Mouse (Mus musculus) midbrain, postnatal 0 days (tissue): ENCODE data around the gene 1600002K03Rik. TPM values are rescaled to one million over a fixed set of nuclear protein-coding genes. Genes with fewer than 3 reads are reported as not detected.

ENCODE experiments used
- ATAC-seq: fragments of 200-750 bp; cut with Nextera tagmentation; 2 replicates; pipeline ENCODE4 v1.8.0; 2017; ENCODE audit warnings: moderate number of reproducible peaks, mild to moderate bottlenecking, moderate TSS enrichment, moderate library complexity; ENCODE audit not compliant: low FRiP score
- DNase-seq: peaks from one replicate; pipeline ENCODE4 v3.0.0-alpha.2; 2015; ENCODE audit warnings: low spot score
- H3K27ac ChIP-seq: fragments of 300-500 bp; sonication (generic); 2 replicates; pipeline ENCODE4 v1.5.1; 2014; ENCODE audit warnings: low read depth, mild to moderate bottlenecking, low read length, mixed read lengths
- H3K27me3 ChIP-seq: fragments of 300-500 bp; sonication (generic); 2 replicates; pipeline ENCODE4 v1.6.1; 2014; ENCODE audit warnings: low read length, control low read depth, mixed read lengths; ENCODE audit not compliant: insufficient read depth
- H3K36me3 ChIP-seq: fragments of 300-500 bp; sonication (generic); 2 replicates; pipeline ENCODE4 v1.6.1; 2014; ENCODE audit warnings: low read length, control low read depth, mixed read lengths; ENCODE audit not compliant: insufficient read depth
- H3K4me1 ChIP-seq: fragments of 300-500 bp; sonication (generic); 2 replicates; pipeline ENCODE4 v1.6.1; 2014; ENCODE audit warnings: mild to moderate bottlenecking, control low read depth, antibody characterized with exemption, low read length, mixed read lengths; ENCODE audit not compliant: insufficient read depth
- H3K4me2 ChIP-seq: fragments of 300-500 bp; sonication (generic); 2 replicates; pipeline ENCODE4 v1.6.1; 2014; ENCODE audit warnings: low read depth, mild to moderate bottlenecking, low read length, mixed read lengths; ENCODE audit not compliant: poor library complexity, severe bottlenecking
- H3K4me3 ChIP-seq: fragments of 300-500 bp; sonication (generic); 2 replicates; pipeline ENCODE4 v1.5.1; 2014; ENCODE audit warnings: low read depth, mild to moderate bottlenecking, low read length, moderate library complexity
- H3K9ac ChIP-seq: fragments of 300-500 bp; sonication (generic); replicated peaks from 2 replicates; pipeline ENCODE4 v1.6.1; 2014; ENCODE audit warnings: mild to moderate bottlenecking, low read length, moderate library complexity, mixed read lengths; ENCODE audit not compliant: poor library complexity, severe bottlenecking
- H3K9me3 ChIP-seq: fragments of 300-500 bp; sonication (generic); 2 replicates; pipeline ENCODE4 v1.6.1; 2016; ENCODE audit warnings: low read length, control low read depth
- CTCF ChIP-seq: IDR thresholded peaks from 2 replicates; pipeline ENCODE4 v1.5.1; 2016; ENCODE audit warnings: antibody characterized with exemption, mild to moderate bottlenecking
- WGBS: fragments of 180-500 bp; shearing (Covaris S2); extraction: QIAGEN DNeasy Blood & Tissue Kit; methylation state at CpG from one replicate; pipeline ENCODE4 v1.1.7; 2014; 5-methylcytosine and 5-hydroxymethylcytosine counted together
- polyA plus RNA-seq: library from polyadenylated mRNA; unstranded; fragments of >200 nt; fragmentation: Nextera tagmentation; extraction: Ambion mirVana; gene quantifications from 2 replicates; pipeline ENCODE4 v1.2.1, GENCODE M21; 2015
- total RNA-seq: library from RNA; depleted of rRNA; stranded (reverse); fragments of >200 nt; gene quantifications from 2 replicates; pipeline ENCODE4 v1.2.3, GENCODE M21; 2014

1600002K03Rik gene
- total and polyA plus RNA-seq, 2 experiments from 2014 or later, result 2.8 to 4.1 TPM

DNA sequence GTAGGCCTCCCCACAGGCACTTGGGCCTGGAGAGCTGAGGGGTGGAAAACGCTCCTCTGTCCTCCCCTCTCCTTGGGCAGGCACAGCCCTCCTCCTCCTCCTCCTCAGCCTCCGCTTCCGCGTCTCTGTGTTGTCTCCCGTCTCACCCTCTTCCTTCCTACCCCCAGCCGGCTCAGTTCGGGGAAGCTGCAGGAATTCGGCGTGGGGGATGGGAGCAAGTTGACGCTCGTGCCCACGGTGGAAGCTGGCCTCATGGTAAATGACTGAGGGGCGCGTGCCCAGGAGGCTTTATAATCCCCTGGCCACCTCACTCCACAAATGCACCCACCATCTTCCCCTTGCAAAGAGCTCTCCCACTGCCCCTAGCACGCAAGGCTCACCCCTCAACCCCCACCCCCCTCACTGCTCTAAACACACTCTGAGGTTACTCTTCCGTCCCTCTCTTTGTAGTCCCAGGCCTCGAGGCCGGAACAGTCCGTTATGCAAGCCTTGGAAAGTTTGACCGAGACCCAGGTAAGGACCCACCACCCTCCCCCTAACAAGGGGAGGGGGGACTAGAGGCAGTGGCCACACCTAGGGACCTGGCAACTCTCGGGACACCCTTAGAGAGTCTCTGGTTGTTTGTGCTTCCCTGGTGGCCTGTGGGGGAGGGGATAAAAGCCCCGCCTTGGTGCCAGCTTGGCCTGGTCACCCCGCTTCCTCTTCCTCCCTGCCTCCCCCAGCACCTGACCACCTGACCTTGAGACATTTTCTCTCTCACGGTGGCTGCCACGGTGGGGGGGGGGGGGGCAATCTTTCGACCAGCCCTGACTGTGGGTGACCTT lies 21.3 kb upstream of the 1600002K03Rik start:
- H3K4me2 ChIP-seq, result peak overlapping the region; percentile 90
- no peak for ATAC-seq
- no peaks in the 10 kb centered on the region for H3K27me3 ChIP-seq
- peaks cover 39% of the 10 kb centered on the region for H3K36me3 ChIP-seq
- peak overlapping the region; percentile 98 for H3K27ac ChIP-seq
- peak overlapping the region; percentile 99 for H3K9ac ChIP-seq
- no peak for DNase-seq
- TF ChIP-seq CTCF, result no peak
- H3K9me3 ChIP-seq, result no peaks in the 10 kb centered on the region
- under 1% methylated on average over 23 of the region's 26 CpGs for WGBS
- peaks cover 15% of the 10 kb centered on the region for H3K4me1 ChIP-seq
- peak overlapping the region; percentile 91 for H3K4me3 ChIP-seq

DNA sequence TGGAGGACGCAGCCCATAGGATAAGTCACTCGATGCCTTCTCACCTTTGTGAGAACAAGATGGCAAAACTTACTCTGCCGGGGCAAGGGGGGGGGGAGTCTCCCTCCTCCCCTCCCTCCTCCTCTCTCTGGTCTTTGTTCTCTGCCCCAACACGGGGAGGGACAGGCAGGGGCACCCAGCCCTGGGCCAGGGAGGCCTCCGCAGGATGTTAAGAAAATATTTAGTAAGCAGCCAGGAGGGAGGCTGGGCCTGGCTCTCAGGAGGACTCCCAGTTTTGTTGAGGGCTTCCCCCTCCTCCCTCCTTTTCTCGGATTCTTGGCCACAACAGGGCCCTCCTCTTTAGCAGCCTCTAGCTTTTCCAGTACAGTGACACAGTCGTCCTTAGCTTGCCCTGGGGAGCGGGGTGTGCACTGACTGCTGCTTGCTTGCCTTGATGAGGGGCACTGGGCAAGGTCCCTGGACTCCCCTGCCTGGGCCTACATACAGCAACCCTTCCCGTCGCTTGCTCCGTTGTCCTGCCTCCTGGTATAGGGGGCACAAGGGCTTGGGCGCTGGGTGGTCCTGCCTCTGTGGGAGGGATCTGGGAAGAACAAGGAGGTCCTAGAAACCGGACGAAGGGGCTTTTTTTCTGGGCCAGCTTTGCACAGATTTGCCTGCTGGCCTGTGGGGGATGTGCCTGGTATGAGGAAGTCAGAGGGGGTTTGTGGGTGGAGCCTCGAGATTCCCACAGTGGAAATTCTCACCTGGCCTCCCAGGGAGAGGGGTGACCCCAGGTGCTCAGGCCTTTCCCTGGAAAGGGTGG lies 20.5 kb upstream of the 1600002K03Rik start:
- Histone ChIP-seq H3K4me3 (peak overlapping the region; percentile 91), H3K27ac (peak overlapping the region; percentile 98), H3K36me3 (peaks cover 48% of the 10 kb centered on the region), H3K4me1 (peaks cover 15% of the 10 kb centered on the region), H3K9ac (peak overlapping the region; percentile 99), H3K4me2 (peak overlapping the region; percentile 90), H3K27me3 (no peaks in the 10 kb centered on the region), H3K9me3 (no peaks in the 10 kb centered on the region)
- ATAC-seq, result no peak
- no peak for DNase-seq
- WGBS, result 2% methylated on average over 14 of the region's 15 CpGs
- no peak for TF ChIP-seq CTCF

DNA sequence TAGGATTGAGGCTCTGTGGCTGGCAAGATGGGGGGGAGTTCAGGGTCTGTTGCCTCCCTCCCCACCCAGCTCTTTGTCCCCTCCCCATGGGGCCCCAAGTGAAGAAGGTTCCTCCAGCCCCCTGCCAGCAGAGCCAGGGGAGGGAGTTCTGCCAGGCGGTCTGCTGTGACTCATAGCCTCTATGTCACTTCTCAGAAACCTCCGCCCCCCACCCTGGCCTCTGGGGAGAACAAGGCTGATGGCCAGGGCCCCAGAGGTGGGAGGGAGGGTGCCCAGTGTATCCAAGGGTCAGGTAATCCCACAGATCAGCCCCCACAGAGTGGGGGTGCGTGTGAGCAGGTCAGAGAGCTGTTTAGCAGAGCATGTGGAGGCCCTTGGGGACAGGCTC lies 19.9 kb upstream of the 1600002K03Rik start:
- Histone ChIP-seq H3K27ac (peak overlapping the region; percentile 98), H3K4me3 (peak overlapping the region; percentile 91), H3K27me3 (no peaks in the 10 kb centered on the region), H3K4me2 (peak overlapping the region; percentile 90), H3K4me1 (peaks cover 15% of the 10 kb centered on the region), H3K9ac (peak overlapping the region; percentile 54), H3K36me3 (peaks cover 51% of the 10 kb centered on the region), H3K9me3 (no peaks in the 10 kb centered on the region)
- WGBS, result 25% methylated on average over 3 of the region's 3 CpGs
- TF ChIP-seq CTCF, result no peak
- DNase-seq, result no peak
- no peak for ATAC-seq

DNA sequence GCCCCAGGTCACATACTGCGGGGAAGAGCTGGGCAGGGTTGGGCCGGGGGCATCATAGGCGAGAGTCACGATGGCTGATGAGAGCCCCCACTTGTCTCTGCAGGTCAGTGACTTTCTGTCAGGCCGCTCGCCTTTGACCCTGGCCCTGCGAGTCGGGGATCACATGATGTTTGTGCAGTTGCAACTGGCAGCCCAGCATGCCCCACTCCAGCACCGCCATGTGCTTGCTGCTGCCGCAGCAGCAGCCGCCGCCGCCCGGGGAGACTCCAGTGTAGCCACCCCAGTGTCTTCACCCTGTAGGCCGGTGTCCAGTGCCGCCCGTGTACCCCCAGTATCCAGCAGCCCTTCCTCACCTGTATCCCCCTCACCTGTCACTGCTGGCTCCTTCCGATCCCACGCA lies 19.0 kb upstream of the 1600002K03Rik start:
- Histone ChIP-seq H3K27ac (peak overlapping the region; percentile 98; the same call in 1 of the 2 replicates), H3K4me3 (no peak overlapping the region), H3K9me3 (no peaks in the 10 kb centered on the region), H3K36me3 (peaks cover 51% of the 10 kb centered on the region), H3K4me1 (peaks cover 16% of the 10 kb centered on the region), H3K27me3 (no peaks in the 10 kb centered on the region), H3K9ac (peak overlapping the region; percentile 54; the same call in 1 of the 2 replicates), H3K4me2 (peak overlapping the region; percentile 90; the same call in 1 of the 2 replicates)
- DNase-seq (no peak), ATAC-seq (no peak)
- WGBS, result 75% methylated on average over 19 of the region's 19 CpGs
- no peak for TF ChIP-seq CTCF

DNA sequence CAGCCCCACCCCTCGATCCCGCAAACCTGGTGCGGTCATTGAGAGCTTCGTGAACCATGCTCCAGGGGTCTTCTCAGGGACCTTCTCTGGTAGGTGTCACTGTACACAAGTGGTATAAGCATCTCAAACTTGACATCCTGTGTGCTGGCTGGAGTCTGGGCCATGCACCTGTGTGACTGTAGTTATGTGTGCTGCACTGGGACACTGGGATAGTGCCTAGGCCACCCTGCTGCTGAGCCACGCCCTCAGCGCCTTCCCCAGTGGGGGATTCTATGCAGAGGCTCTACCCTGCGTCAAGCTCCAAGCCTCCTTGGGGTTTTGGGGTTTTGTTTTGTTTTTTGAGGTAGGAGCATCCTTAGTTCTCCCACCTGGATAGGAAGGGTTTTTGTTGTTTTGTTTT lies 18.4 kb upstream of the 1600002K03Rik start:
- Histone ChIP-seq H3K4me3 (no peak overlapping the region), H3K9me3 (no peaks in the 10 kb centered on the region), H3K27me3 (no peaks in the 10 kb centered on the region), H3K9ac (no peak overlapping the region), H3K4me2 (no peak overlapping the region), H3K4me1 (peaks cover 22% of the 10 kb centered on the region), H3K27ac (peak overlapping the region; percentile 51; the same call in 1 of the 2 replicates), H3K36me3 (peaks cover 51% of the 10 kb centered on the region)
- TF ChIP-seq CTCF, result no peak
- ATAC-seq (no peak), DNase-seq (no peak)
- WGBS, result 82% methylated on average over 7 of the region's 7 CpGs
